Mouse (Mus musculus) lung, adult 2 months (tissue): Measurements from ENCODE around the gene Yme1l1. TPM values are rescaled to one million over a fixed set of nuclear protein-coding genes. Genes with fewer than 3 reads are reported as not detected.

Experiments used
- DNase-seq: peaks from one replicate; pipeline ENCODE4 v3.0.0; 2022
- H3K4me1 ChIP-seq: fragments of 200-500 bp; 2 replicates; pipeline ENCODE4 v1.6.1; 2011; ENCODE audit warnings: low read length; ENCODE audit not compliant: control insufficient read depth, insufficient read depth
- H3K4me3 ChIP-seq: fragments of 200-500 bp; replicated peaks from 2 replicates; pipeline ENCODE3; 2011; ENCODE audit warnings: low read depth, mild to moderate bottlenecking, control low read depth, low read length; ENCODE audit errors: extremely low read depth
- CTCF ChIP-seq: fragments of 200-500 bp; IDR thresholded peaks from 2 replicates; pipeline ENCODE4 v1.5.1; 2011; ENCODE audit warnings: mild to moderate bottlenecking, low read length, control low read depth; ENCODE audit not compliant: insufficient read depth
- POLR2A ChIP-seq: fragments of 200-500 bp; IDR thresholded peaks from 2 replicates; pipeline ENCODE4 v1.6.1; 2011; ENCODE audit warnings: low read depth, mild to moderate bottlenecking, control low read depth, low read length, borderline replicate concordance; ENCODE audit errors: extremely low read depth
- WGBS: fragments of 180-500 bp; shearing (Covaris S2); methylation state at CpG from one replicate; pipeline ENCODE4 v1.1.7; 2018; 5-methylcytosine and 5-hydroxymethylcytosine counted together
- polyA plus RNA-seq: library from polyadenylated mRNA; depleted of rRNA; stranded (reverse); fragments of >200 nt; gene quantifications from 2 replicates; pipeline ENCODE4 v1.2.3, GENCODE M21; 2012; rRNA removed

Yme1l1 gene
- polyA plus RNA-seq, result 3.9 and 6.2 TPM in 2 replicates

DNA sequence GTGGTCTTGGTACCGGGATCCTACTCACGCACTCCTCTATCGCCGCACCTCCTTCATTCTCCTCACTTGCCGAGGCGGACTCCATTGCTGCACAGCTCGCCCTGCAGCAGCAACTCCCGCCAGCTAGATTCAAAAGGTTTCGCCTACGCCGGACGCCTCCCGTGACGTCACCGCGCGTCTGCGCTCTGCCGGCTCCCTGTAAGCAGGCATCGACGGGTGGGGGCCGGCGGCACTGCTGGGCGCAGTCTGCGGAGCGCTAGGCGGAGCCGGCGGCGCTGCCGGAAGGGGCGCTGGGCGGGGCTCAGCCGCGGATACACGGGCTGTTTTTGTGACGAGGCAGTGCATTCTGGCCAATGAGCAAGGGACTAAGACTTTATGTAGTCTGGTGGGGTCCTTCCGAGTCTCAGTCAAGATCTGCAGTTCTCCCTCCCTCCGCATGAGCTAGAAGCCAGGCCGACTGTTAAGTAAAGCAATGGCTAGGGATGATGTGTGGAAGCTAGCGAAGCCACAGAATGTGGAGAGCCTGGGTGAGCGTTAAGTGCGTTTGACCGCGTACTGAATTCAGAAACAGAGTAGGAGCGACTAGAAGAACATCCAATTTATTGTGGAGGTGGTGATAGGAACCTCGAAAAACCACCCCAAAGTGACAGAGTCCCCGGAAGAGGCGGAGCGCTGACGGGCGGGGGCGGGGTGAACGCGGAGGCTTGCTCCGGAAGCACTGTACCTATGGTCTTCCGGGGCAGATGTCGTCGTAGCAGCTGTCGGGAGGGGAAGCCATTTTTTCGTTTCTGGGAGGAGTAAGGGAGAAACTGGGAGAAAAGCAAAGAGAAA lies at the start of gene Yme1l1, which contains the start of gene Mastl:
TSS of gene Yme1l1 (plus strand) at position 593 of the 831 bp plus-strand sequence.
TSS of gene Mastl (minus strand) at position 248 of the 831 bp plus-strand sequence.
- DNase-seq, result peak; percentile 91
- peak within 1 kb of the TSS; percentile 89 for H3K4me3 ChIP-seq
- WGBS, result under 1% methylated on average over 61 of the region's 61 CpGs
- no peak for TF ChIP-seq CTCF
- peak; percentile 76; the same call in 1 of the 2 replicates for TF ChIP-seq POLR2A
- 0 out of 2 replicates have a peak, but pooled peaks cover 3% of the 10 kb centered on the region for H3K4me1 ChIP-seq

DNA sequence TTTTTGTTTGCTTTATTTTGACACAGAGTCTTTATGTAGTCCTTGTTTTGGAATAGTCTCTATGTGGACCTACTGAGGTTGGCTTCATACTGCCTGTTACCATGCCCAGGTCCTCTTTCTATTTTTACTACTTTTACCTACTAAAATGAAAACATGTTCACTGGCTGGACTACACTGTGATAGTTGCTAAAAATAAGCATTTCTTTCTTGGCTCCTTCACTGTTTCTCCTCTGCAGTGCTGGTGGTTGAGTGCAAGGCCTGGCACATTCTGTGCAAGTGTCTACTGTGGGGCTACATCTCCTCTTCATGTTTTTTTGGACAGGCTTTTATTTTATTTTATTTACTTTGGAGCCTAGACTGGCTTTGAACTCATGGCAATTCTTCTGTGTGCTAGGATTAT lies 36.6 kb upstream of the Yme1l1 start:
- no peak for DNase-seq
- Histone ChIP-seq H3K4me1 (no peaks in the 10 kb centered on the region), H3K4me3 (no peak overlapping the region)
- TF ChIP-seq POLR2A, result no peak
- no peak for TF ChIP-seq CTCF

DNA sequence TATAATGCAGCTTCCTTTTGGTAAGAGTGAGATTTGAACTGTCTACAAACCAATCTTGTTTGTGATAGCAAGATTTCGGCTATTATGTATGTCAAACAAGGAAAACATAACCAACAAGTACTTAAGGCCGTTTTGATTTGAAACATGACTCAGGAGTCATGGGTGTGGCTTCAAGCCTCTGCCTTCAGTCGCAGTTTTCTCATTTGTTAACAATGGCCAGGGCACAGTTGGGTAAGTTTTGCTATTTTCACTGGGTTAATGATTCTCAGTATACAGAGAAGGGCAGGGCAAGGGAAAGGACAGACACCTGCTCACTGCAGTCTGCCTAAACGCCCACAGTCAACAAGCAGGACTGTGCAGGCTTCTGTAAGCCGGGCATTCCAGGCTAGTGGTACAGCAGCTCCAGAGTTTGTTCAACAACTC lies 959 bp upstream of the Yme1l1 start:
- 1% methylated on average over 5 of the region's 5 CpGs for WGBS
- H3K4me1 ChIP-seq, result 0 out of 2 replicates have a peak, but pooled peaks cover 3% of the 10 kb centered on the region
- DNase-seq, result no peak
- TF ChIP-seq CTCF, result no peak
- TF ChIP-seq POLR2A, result no peak
- peak overlapping the region; percentile 62 for H3K4me3 ChIP-seq

DNA sequence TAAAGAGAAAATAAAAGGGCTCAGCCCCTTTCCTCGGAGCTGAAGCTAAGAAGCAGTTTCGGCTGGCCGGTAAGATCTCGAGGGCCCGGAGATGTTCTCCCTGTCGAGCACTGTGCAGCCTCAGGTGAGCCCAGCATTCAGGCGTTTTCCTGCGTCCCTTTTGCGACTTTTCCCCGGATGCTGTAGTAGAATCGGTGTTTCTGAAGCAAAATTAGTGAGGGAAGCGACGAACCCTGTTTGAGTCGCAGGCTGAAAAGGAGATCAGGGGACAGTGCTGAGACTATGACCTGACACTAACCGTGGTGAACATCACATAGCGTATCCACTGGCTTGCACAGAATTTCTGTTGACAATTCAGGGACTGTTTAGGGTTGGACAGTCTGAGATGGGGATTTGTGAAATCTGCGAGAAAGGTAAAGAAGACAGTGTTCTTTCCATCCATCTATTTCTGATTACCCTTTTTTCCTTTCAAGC lies 476 bp downstream of the Yme1l1 start:
- Histone ChIP-seq H3K4me1 (0 out of 2 replicates have a peak, but pooled peaks cover 3% of the 10 kb centered on the region), H3K4me3 (peak overlapping the region; percentile 89)
- DNase-seq, result no peak
- WGBS, result under 1% methylated on average over 17 of the region's 17 CpGs
- TF ChIP-seq POLR2A (no peak), CTCF (no peak)

DNA sequence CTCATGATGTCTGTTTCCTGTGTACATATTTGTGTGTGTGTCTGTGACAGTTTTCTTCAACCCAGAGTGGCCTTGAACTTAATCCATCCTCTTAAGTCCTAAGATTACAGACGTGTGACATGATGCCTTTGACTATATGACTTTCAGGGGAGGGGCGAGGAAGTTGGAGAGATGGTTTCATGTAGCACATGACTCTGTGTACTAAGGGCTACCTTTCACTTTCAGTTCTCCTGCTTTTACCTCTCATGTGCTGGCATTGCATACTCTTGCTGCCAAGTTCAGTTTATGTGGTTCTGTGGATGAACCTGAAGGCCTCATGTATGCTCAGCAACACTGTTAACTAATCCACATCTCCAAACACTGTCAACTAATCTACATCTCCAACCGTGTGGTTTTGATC lies 16.1 kb downstream of the Yme1l1 start:
- DNase-seq, result no peak
- TF ChIP-seq CTCF, result no peak
- no peak for TF ChIP-seq POLR2A
- H3K4me3 ChIP-seq, result no peak overlapping the region
- 64% methylated on average over 3 of the region's 3 CpGs for WGBS
- H3K4me1 ChIP-seq, result no peaks in the 10 kb centered on the region

DNA sequence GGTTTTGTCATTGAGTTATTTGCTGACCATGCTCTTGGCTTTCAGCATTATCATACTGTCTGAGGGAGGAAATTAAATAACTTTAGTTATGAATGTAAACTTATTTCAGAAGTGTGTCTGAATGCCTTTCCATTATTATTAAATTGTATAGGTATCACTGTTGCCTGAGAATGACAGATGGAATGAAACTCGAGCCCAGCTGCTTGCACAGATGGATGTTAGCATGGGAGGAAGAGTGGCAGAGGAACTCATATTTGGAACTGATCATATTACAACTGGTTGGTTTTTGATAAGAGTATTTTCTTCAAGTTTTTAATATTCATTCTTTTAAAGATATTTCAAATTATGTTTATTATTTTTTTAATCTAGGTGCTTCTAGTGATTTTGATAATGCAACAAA lies 38.2 kb downstream of the Yme1l1 start:
- Histone ChIP-seq H3K4me3 (no peak overlapping the region), H3K4me1 (no peaks in the 10 kb centered on the region)
- 78% methylated on average over 1 of the region's 1 CpGs for WGBS
- no peak for TF ChIP-seq CTCF
- TF ChIP-seq POLR2A, result no peak
- no peak for DNase-seq

DNA sequence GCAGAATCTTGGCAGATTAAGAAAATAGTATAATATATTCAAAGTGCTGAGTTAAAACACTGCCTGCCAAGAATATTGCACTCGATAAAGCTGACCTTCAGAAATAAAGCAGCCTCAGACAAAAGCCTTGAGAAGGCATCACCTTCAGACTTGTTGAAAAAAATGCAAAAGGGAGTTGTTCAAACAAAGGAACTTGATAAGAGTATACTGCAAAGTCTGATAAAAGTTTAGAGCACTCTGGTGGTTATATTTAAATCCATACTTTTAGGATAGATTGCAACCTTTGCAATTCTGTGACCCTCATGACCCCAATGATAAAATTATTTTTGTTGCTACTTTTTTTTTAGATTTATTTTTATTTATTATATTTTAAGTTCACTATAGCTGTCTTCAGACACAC lies 44.9 kb downstream of the Yme1l1 start:
- WGBS, result 59% methylated on average over 1 of the region's 1 CpGs
- TF ChIP-seq POLR2A, result no peak
- no peak for TF ChIP-seq CTCF
- DNase-seq, result no peak
- Histone ChIP-seq H3K4me1 (no peaks in the 10 kb centered on the region), H3K4me3 (no peak overlapping the region)

DNA sequence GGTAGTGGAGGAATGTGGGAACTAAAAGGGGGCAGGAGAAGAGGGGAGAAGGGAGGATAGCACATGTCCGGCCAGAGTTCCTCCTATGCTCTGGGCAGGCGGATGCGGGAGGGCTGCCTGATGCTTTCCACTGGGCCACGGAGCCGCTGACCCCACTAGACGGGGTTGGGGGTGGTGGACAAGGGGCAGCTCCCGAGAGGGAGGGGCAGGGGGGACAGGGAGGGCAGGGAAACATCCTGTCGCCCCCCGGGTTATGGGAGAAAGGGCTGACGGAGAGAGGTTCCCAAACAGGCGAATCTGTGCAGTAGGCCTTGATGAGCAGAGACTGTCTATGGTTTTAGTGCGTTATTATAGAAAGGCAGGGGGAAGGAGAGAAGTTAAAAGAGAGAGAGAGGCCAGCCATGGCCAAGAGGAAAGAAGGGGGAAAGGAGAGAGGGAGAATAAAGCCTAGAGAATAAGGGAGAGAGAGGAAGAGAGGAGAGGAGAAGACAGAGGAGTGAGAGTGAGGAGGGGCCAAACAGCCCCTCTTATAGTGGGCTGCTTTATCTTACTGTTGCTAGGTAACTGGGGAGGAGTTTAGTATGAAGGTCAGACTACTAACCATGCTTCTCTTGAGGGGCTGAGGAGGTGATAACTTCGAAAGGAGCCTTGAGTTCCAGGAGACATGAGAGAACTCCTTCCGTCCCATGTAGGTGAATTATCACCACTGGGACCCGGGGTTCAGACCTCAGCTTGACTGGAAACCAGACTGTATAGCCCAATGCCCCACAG lies 46.9 kb downstream of the Yme1l1 start:
- TF ChIP-seq CTCF (no peak), POLR2A (no peak)
- 58% methylated on average over 15 of the region's 15 CpGs for WGBS
- Histone ChIP-seq H3K4me3 (no peak overlapping the region), H3K4me1 (no peaks in the 10 kb centered on the region)
- DNase-seq, result no peak

DNA sequence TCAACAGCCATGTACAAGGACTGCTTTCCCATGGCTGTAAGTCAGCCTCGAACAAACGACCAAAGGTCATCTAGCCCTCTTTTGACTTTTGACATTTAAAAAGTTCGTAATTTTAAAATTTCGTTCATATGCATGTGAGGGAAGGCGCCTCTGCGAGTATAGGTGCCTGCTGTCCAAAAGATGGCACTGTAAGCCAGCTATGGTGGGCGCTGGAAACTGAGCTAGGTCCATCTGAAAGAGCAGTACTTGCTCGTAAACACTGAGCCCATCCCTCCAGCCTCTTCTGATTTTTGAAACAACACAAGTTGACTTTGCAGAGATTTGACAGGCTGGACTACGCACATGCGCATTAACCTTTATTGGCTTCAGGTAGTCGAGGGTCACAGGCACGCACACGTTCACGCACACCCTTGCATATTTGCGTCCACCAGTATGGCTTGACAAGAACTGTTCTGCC lies 50.9 kb downstream of the Yme1l1 start, which contains the start of gene 4931423N10Rik:
TSS of gene 4931423N10Rik (plus strand) at position 407 of the 457 bp plus-strand sequence.
- H3K4me1 ChIP-seq, result no peaks in the 10 kb centered on the region
- WGBS, result 77% methylated on average over 15 of the region's 15 CpGs
- TF ChIP-seq POLR2A, result no peak
- TF ChIP-seq CTCF, result no peak
- no peak within 1 kb of the TSS for H3K4me3 ChIP-seq
- no peak for DNase-seq

DNA sequence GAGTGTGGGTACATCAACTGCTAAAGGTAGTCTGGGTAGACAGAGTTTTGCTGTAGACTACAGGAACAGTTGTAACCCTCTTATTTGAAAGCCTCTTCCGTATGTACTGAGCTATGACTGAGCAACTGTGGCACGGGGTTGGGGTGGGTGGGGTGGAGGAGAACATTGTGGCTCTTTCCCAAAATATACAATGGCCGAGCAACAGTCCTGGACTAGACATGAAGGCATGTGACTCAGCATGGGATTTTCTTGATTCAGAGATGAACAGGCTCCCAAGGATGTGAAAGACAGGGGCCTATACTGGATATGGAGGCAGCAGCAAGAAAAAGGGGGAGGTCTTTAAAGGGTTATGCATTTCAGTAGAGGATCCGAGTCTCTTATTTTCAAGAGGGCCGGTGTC lies 57.5 kb downstream of the Yme1l1 start:
- Histone ChIP-seq H3K4me1 (no peaks in the 10 kb centered on the region), H3K4me3 (no peak overlapping the region)
- WGBS, result 76% methylated on average over 5 of the region's 5 CpGs
- no peak for TF ChIP-seq POLR2A
- no peak for TF ChIP-seq CTCF
- DNase-seq, result no peak

DNA sequence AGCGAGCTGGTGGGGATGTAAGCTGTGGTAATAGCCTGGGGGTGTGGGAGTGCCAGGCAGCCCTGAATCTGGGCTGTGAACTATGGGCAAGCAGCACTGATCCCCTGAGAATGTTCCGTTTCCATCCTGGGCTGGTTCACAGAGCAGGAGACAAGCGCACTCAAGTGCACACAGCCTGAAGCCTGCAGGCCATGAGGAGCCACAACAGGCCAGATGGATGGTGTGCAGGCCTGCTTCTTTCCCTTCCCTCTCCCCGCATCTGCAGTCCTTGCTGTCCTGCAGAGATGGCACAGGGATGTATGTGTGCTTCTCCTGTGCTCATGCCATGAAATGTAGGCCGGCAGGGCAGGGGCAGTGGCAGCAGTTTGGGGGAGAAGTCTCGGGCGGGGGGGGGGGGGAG lies 69.0 kb downstream of the Yme1l1 start:
- DNase-seq, result no peak
- no peak overlapping the region for H3K4me3 ChIP-seq
- no peaks in the 10 kb centered on the region for H3K4me1 ChIP-seq
- TF ChIP-seq CTCF (no peak), POLR2A (no peak)
- WGBS, result 60% methylated on average over 7 of the region's 7 CpGs
